Mouse (Mus musculus) lung, postnatal 36 days (tissue): ENCODE results near the gene Mrpl17.
"Not testable (repeated sequence)": the region's sequence is repeated elsewhere in the genome, so short reads cannot be mapped to it uniquely, and the experiment has no call there.

Source experiments
- DNase-seq: peaks from one replicate; pipeline ENCODE4 v3.0.0; 2022; ENCODE audit warnings: mixed read lengths

Mrpl17 gene

GRCm38 (mm10) chr7:105810877-105811489, at the start of gene Mrpl17:
Mrpl17 (minus strand) TSS chr7:105811099.
- DNase-seq, result peak; percentile 100

GRCm38 (mm10) chr7:105855718-105856560, 45.0 kb upstream of the Mrpl17 start:
- DNase-seq, result not testable (repeated sequence)

- DNase-seq, result no peak
Observed at GRCm38 (mm10) chr7:105824281-105824680, 13.4 kb upstream of the Mrpl17 start.

GRCm38 (mm10) chr7:105818483-105818882, 7.6 kb upstream of the Mrpl17 start:
- peak; percentile 61 for DNase-seq

- peak; percentile 31 for DNase-seq
Observed at GRCm38 (mm10) chr7:105816736-105817135, 5.8 kb upstream of the Mrpl17 start.

- DNase-seq, result no peak
Observed at GRCm38 (mm10) chr7:105813326-105813725, 2.4 kb upstream of the Mrpl17 start.

- peak; percentile 24 for DNase-seq
Observed at GRCm38 (mm10) chr7:105812566-105812965, 1.7 kb upstream of the Mrpl17 start.

- DNase-seq, result peak; percentile 18
Observed at GRCm38 (mm10) chr7:105811516-105811915, 617 bp upstream of the Mrpl17 start.

- DNase-seq, result no peak
Observed at GRCm38 (mm10) chr7:105810280-105810876, 521 bp downstream of the Mrpl17 start.

- no peak for DNase-seq
Observed at GRCm38 (mm10) chr7:105809836-105810235, 1.1 kb downstream of the Mrpl17 start.

GRCm38 (mm10) chr7:105808385-105808784, 2.5 kb downstream of the Mrpl17 start:
- peak; percentile 47 for DNase-seq

- DNase-seq, result no peak
Observed at GRCm38 (mm10) chr7:105806716-105807115, 4.2 kb downstream of the Mrpl17 start.

- DNase-seq, result no peak
Observed at GRCm38 (mm10) chr7:105806125-105806524, 4.8 kb downstream of the Mrpl17 start.

GRCm38 (mm10) chr7:105803428-105803827, 7.5 kb downstream of the Mrpl17 start:
- DNase-seq, result no peak

- no peak for DNase-seq
Observed at GRCm38 (mm10) chr7:105802771-105803170, 8.1 kb downstream of the Mrpl17 start.

GRCm38 (mm10) chr7:105802312-105802711, 8.6 kb downstream of the Mrpl17 start:
- DNase-seq, result no peak

GRCm38 (mm10) chr7:105796972-105797371, 13.9 kb downstream of the Mrpl17 start:
- no peak for DNase-seq

GRCm38 (mm10) chr7:105795759-105796366, 15.0 kb downstream of the Mrpl17 start:
- no peak for DNase-seq

- no peak for DNase-seq
Observed at GRCm38 (mm10) chr7:105793701-105794100, 17.2 kb downstream of the Mrpl17 start.

- DNase-seq, result no peak
Observed at GRCm38 (mm10) chr7:105791147-105791546, 19.8 kb downstream of the Mrpl17 start.

- no peak for DNase-seq
Observed at GRCm38 (mm10) chr7:105787285-105788140, 23.4 kb downstream of the Mrpl17 start, which contains the start of gene Dchs1. Dchs1 (minus strand) TSS chr7:105787654.
